Mouse (Mus musculus) hematopoietic stem cell, adult 5-6 weeks (primary cell): ENCODE measurements around the gene Cemip. TPM values are rescaled to one million over a fixed set of nuclear protein-coding genes. Genes with fewer than 3 reads are reported as not detected.
A peak's percentile ranks its signal among the peaks of the same experiment; 100 is the strongest.
"Not testable (repeated sequence)": the region's sequence is repeated elsewhere in the genome, so short reads cannot be mapped to it uniquely, and the experiment has no call there.

Experiments used
- ATAC-seq, 2 experiments: fragments of 125-278 bp in 1 of 2; replicated peaks in 1 of 2; 2 replicates each; pipeline ENCODE4 v1.8.0; 2016 to 2017; ENCODE audit warnings: inconsistent platforms in 2 of 2, mild to moderate bottlenecking in 2 of 2, moderate number of reproducible peaks in 2 of 2, low read depth in 1 of 2, moderate TSS enrichment in 1 of 2; ENCODE audit not compliant: low FRiP score in 2 of 2, poor library complexity in 2 of 2, severe bottlenecking in 2 of 2, insufficient read depth in 1 of 2, low TSS enrichment in 1 of 2
- total RNA-seq: library from RNA; stranded (forward); fragments of 172-1452, 232-1000 nt; gene quantifications from 2 replicates; pipeline ENCODE4 v1.2.3, GENCODE M21; 2017

Gene Cemip
- total RNA-seq, 1 experiment from 2014 or later: not detected

DNA sequence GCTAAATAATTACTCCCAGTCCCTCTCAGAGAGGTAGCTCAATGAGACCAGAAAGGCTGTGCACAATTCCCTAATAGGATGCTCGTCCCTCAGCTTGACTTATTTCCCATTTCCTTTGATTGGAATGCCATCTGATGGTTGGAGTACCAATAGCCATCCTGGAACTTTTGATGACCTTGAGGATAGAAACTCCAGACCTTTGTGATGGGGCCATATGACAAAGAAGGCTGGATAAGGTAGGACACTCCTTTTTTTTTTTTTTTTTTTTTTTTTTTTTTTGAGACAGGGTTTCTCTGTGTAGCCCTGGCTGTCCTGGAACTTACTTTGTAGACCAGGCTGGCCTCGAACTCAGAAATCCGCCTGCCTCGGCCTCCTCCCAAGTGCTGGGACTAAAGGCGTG lies 196.4 kb downstream of the Cemip start:
- ATAC-seq: not testable (repeated sequence)

DNA sequence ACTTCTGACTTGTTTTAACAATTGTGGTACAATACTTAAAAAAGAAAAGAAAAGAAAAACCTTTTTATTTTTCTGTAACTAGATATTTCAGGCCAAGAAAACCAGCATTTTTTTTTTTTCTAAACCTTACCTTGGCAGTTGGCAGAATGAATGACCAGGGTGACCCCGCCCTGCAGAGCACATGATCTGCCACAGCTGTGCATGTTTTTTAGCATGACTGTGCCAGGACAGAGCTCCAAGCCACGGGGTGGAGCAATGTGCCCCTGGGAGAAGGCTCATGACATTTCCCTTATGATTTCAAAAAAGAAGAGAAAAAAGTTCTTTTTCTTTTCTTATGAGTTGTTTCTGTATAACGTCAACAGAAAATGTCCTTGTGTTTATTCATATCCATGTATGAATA lies 196.9 kb downstream of the Cemip start:
- no peak for ATAC-seq

DNA sequence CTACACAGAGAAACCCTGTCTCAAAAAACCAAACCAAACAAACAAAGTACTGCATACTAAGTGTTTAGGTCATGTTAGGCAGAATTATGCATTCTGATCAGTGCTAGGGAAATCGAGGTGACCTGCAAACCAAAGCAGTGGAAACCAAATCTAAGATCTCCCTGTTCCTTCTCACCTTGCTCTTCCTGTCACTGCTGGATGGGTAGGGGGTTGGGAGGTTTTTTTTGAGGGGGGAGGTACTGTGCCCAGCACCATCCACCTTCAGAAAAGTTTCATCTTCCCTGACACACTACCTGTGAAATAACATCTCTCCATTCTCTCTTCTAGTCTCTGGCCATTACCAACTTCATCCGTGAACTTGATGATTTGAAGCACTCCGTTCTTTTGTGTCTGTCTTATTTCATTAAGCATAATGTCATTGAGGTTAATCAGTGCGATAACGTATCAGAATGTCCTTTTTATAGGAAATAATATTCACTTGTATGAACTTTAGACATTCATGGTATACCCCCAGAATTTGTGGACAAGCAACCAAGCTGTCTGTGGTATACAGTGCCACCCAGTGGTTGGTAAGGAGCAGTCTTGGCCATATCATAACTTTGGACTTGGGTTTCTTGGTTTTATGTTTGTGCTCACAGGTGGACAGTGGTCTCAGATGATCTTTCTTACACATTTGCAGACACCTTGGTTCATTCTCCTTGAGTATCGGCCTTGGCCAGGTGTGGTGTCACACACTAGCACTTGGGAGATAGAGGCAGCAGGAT lies 199.8 kb downstream of the Cemip start:
- ATAC-seq: no peak

DNA sequence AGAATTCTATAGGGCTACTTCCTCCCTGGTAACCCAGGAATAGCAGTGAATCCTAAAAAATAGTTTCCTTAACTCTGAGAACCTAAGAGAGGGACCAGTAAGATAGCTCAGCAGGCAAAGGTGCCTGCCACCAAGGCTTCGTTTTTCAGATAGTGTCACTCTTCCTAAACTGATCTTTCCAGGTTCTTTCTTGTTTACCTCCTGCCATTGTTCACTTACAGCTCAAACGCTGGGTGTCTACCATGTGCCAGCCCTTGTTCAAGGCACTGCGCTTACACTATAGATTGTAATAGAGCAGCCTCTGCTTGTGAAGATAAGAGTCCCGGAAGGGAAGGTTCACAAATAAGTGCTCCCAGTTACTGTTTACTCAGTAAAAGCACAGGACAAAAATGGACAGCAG lies 200.5 kb downstream of the Cemip start:
- no peak for ATAC-seq

DNA sequence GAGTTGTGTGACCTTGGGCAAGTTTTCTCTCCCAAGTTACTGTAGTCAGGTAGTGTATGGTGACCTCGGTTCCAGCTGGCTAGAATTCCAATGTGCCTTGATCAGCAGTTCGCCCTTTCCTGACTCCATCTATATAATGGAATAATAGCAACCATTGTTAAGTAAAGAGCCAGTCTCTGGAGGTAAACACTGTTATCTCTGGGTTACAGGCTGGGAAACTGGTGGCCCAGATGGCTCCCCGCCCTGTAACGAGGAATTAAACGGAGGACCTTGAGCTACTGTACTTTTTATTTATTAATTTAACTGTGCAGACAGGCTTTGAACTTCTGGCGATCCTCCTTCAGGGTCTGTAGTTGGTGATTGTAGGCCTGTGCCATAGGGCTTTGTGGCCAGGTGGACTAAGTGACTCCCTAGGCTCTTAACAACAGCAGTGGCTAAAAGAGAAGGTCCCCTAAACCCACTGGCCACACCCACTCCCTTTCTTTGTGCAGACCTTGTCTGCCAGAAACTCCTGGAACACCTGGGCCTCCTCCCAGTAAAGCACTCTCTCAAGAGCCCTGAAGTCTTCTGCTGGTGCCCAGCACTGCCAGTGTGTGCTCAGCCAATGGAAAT lies 201.3 kb downstream of the Cemip start:
- ATAC-seq: peak in 1 of 2 experiments; percentile 2; a peak in 1 of 4 replicates

DNA sequence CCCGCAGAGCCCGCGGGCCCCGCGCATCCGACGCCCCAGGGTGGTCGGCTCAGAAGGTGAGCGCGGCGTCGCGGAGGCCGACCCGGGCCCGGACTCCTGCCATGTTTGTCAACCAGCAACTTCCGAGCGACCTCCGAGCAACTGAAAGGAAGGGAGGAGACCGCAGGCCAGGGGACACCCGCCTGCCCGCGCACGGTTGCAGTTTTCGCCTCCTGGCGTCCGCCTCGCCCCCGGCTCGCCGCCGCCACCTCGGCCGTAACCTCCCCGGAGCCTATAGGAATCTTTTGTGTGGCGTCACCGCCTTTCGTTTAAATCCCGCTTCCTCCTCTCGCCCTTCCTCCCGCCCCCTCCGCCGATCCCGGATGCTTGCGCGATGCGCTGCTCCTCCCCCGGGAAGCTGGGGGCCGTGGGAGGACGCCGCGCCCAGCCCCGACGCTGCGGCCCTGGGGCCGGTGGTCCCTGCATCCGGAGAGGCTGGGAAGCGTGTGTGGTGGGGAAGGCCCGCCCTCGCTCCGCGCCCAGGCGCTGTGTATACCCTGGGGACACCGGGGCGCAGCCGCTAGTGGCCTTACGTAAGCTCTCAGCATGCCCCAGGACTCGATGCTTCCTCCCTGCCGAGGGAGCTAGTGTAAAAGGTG lies 202.2 kb downstream of the Cemip start, which contains the start of the genes Tlnrd1 and Mesd:
Tlnrd1 (minus strand) TSS at position 285 of the 638 bp plus-strand sequence.
Mesd (plus strand) TSS at position 446 of the 638 bp plus-strand sequence.
- ATAC-seq: peak; percentile 68 to 73

DNA sequence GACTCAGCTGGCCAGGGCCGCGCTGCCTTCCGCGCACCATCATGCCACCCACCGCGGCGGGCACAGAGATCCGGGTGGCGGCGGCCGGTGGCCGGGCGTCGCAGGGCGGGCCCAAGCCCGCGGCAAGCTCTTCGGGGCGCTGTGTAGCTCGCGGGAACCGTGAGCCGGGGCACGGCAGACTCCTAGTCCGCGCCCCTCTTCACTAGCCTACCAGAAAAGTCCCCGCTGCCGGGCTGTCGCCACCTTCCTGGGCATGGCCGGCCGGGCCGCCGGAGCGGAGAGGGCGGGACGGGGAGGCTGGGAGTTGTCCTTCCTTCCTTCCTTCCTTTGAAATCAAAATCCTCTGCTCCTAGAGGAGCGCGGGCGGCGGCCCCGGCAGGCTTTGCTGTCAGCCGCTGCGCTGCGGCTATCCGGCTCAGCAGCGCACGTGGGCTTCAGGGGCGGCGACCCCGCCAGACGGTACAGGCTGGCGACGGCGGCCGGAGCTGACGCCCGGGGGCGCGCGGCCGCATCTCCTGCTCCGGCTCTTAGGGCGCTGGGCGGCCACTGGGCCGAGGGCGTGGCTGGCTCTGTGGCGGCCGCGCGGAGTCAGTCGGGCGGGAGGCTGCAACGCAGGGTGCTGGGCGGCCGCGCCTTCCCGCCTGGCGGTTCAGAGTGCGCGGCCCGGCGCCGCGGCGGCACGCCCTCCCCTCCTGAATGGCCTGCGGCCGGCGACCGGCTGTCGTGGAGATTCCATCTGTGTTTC lies 202.9 kb downstream of the Cemip start:
- peak; percentile 10 to 31 for ATAC-seq

Other genes with a start within 250 kb of the Cemip start
- gene Tlnrd1, start 202.2 kb downstream of the Cemip start, total RNA-seq: 5.8 and 7.5 TPM in 2 replicates
- gene Mesd, start 202.0 kb downstream of the Cemip start, total RNA-seq: 51.6 and 63.2 TPM in 2 replicates
- 11.9 and 15.8 TPM in 2 replicates for gene Abhd17c, start 65.4 kb upstream of the Cemip start, total RNA-seq